Mouse (Mus musculus): ENCODE data around the gene Prss8.
"Not testable (repeated sequence)": the region's sequence is repeated elsewhere in the genome, so short reads cannot be mapped to it uniquely, and the experiment has no call there.

Prss8 gene

GRCm38 (mm10) chr7:127929923-127930322 is at the start of gene Prss8:
Gene Prss8, minus strand, starts transcription at chr7:127930104.
- no peak for DNase-seq (ENCODE audit: low spot score)

- DNase-seq (ENCODE audit: low spot score) = no peak
Observed at GRCm38 (mm10) chr7:127978856-127979255, 49.0 kb upstream of the Prss8 start.

DNA sequence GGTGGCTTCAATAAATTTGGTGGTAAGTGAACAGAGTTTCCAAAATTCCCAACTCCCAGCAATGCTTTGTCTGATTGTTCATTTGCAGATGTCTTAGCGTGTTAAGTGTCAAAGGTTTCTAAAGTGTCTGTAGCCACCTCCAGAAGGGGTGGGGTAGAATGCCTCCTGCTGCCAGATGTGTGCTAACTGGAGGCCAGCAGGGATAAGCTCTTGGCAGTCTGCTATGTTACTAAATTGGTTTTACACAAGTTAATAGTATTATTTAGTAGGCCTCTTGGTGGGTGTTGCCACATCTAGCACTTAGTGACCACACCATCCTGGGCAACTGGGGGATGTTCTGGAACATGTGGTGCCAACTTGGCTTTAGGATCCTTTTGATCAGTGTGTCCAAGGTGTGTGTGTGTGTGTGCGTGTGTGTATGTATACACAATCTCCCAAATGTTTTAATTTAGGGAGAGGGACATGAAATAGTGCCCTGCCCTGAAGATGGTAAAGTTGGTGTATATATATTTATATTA is 44.6 kb upstream of the Prss8 start:
- no peak for DNase-seq (ENCODE audit: low spot score)

- peak; percentile 82 for DNase-seq (ENCODE audit: low spot score)
Observed at GRCm38 (mm10) chr7:127967922-127968828, 38.3 kb upstream of the Prss8 start.

DNA sequence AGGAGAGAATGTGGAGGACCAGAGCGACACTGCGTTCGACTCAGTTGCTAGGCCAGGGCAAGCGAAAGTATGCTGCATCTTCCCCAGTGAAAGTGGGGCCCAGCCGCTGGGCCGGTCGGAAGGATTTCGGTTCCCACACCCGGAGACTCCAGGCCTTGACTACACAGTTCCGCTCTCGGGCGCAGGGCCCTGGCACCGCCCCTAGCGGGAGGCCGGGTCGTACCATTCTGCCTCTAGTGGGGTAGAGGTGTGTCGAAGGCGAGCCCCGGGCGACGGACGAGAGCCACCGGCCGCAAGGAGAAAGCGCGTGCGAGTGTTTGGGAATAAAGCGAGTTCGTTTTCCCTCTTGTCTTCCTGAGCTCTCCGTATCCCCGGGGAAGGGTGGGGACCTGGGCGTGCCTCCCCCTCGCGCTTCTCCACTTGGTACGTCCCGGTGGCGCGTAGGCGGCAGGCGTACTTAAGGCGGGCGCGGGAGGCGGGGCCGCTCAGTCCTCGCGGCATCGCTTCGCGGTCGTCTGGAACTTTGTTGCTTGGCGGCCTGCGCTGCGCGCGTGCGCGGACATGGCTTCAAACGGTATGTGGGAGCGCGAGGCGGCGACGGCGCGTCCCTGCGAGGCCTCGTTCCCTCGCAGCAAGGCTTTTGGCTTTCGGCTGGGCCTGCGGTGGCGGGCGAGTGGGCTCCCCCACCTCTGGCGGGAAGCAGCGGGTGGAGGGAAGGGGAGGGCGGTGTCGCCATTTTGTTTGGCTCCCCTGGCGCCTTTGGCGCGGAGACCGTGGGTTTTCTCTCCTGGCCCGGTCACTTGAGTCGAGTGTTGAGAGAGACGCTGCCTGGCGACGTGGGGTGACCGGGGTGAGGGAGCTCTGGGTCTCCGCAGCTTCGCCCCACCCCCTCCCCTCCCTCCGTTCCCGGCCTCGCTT is 37.4 kb upstream of the Prss8 start, which contains the start of gene Fus:
Fus (plus strand) TSS at position 454 of the 918 bp plus-strand sequence.
- peak; percentile 93 for DNase-seq (ENCODE audit: low spot score)

- DNase-seq (ENCODE audit: low spot score) = peak; percentile 46
Observed at GRCm38 (mm10) chr7:127966371-127966918, 36.5 kb upstream of the Prss8 start.

GRCm38 (mm10) chr7:127959364-127959763 is 29.5 kb upstream of the Prss8 start:
- no peak for DNase-seq (ENCODE audit: low spot score)

DNA sequence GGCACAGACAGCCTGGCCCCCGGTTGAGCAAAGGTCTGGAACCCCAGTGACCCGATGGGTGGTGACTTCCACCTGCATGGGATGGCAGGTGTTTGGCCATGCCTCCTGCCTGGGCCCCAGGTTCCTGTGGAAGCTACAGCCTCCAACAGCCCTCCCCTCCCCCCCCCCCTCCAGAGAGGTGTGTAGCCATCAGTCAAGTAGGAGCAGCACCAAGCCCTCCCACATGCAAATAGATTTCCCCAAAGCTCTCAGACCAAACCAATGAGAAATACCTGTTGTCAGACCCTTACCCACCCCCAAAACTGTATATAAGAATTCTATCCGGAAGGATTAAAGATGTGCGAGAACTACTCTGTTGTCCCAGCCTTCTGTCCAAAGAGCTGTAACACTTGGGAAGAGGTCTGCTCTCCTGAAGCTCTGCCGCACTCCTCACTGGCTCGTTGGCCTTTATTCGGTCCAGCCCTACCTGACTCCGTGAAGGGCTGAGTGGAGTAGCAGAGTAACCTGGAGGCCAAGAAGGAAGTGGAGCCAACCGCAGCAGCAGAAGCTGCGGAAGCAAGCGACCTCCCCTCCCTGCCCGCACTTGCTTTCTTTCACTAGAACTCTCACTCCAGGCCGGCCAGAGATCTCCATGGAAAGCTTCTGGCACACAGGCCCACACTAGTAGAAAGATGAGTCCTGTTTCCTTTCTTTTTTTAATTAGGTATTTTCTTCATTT is 23.1 kb upstream of the Prss8 start:
- no peak for DNase-seq (ENCODE audit: low spot score)

- no peak for DNase-seq (ENCODE audit: low spot score)
Observed at GRCm38 (mm10) chr7:127946470-127947023, 16.6 kb upstream of the Prss8 start, which contains the start of gene Prss36. Gene Prss36, minus strand, starts transcription at chr7:127946725.

- peak; percentile 23 for DNase-seq (ENCODE audit: low spot score)
Observed at GRCm38 (mm10) chr7:127944614-127945013, 14.7 kb upstream of the Prss8 start.

DNA sequence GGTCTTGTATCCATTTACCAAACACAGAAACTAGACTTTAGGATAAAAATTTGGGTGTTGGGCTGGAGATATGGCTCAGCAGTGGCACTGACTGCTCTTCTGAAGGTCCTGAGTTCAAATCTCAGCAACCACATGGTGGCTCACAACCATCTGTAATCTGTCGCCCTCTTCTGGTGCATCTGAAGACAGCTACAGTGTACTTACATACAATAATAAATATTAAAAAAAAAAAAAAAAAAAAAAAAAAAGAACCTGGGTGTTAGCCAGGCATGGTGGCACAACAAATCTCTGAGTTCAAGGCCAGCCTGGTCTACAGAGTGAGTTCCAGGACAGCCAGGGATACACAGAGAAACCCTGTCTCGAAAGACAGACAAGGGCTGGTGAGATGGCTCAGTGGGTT is 12.2 kb upstream of the Prss8 start:
- not testable (repeated sequence) for DNase-seq (ENCODE audit: low spot score)

GRCm38 (mm10) chr7:127936216-127936884 is 6.4 kb upstream of the Prss8 start:
- DNase-seq (ENCODE audit: low spot score) = no peak

DNA sequence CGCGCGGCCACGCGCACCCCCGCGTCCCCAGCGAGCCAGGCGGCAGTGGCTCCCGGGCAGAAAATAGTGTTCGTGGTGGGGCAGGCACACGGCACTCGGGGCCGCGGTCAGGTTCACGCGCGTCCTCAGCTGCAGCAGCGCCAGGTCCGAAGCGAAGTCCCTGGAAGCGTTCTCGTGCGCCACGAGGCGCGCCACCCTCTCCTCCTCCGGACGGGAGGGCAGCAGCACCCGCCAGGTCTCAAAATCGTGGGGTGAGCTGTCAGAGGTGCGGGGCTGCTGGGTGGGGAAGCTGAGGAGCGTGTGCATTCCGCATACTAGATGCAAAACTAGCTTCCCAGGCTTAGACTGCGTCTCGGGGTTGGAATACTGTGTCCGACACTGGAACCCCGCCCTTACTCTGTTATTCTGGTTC is 5.8 kb upstream of the Prss8 start:
- DNase-seq (ENCODE audit: low spot score) = peak; percentile 44

DNA sequence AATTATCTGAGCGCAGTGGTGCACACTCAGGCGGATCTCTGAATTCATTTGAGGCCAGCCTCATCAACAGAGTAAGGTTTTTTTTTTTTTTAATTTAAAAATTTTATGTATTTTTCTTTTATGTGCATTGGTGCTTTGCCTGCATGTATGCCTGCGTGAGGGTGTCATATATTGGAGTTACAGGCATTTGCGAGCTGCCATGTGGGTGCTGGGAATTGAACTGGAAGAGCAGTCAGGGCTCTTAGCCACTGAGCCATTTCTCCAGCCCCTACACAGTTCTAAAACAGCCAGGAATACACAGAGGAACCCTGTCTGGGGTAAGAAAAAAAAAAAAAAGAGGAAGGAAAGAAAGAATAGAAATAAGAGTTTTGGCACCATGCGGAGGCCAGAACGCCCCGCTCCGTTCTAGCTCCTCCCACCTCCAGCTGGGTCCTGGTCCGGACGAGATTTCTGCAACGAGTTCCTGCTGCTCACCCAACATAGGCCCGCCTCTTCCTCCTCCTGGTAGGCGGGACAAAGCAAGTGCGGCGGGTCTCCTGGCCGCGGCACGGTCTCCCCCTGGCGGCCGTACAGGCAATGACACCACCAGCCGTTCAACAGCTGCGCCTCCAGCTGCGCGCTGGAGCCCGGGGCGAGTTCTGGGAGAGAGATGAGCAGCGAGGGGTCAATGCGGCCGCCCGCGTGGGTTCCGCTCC is 5.3 kb upstream of the Prss8 start:
- peak; percentile 97 for DNase-seq (ENCODE audit: low spot score)

DNA sequence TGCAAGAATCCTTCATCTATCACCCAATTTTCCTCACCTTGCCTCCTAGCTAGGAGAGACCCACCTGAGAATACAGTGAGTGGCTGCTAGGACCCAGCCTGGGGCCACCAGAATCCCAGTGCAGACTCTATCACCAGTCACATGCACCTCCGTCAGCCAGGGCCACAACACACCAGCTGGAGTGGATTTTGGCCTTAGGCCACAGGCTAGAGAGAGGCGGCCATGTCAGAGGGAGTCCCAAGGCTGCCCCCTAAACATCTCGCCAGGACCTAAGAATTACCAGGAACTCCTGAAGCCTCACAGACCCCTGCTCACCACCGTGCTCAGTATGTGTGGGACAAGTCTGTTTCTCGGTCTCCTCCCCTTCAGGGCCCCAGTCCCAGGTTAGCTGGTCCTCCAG is 4.2 kb upstream of the Prss8 start:
- DNase-seq (ENCODE audit: low spot score) = no peak

DNA sequence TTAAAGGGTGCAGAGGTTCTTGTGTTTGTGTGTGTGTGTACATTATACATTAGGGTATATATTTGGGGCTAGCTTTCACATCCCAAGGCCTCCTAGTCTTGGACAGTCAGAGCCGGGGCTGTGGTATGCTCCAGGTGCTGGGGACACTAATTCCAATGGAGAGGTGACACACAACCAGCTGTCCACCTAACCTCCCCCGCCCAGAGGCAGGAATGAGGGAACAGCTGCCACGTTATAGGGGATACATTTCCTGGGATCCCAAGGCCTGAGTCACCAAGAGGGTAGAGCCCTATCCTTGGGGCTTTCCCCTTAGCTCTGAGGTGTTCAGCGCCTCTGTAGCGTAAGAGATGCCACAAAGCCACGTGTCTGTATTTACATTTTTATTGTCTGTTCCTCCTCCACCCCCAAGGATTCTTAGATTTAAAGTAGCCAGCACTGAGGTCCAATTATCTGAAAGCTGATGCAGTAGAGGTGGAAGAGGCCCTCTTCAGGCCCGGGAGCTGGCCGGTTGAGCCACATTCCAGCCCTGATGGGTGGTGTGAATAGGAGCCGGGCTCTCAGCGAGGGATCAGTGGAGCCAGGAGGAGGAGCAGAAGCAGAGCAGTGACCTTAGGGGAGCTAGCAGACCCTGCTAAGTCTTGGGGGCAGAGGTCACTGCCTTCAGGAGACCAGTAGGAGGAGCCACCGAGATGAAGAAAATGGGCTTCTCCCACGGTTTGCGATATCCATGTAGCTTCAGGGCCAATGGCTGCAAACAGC is 2.5 kb upstream of the Prss8 start:
- DNase-seq (ENCODE audit: low spot score) = peak; percentile 70

- DNase-seq (ENCODE audit: low spot score) = peak; percentile 30
Observed at GRCm38 (mm10) chr7:127931351-127932135, 1.6 kb upstream of the Prss8 start.

- no peak for DNase-seq (ENCODE audit: low spot score)
Observed at GRCm38 (mm10) chr7:127930636-127931035, 732 bp upstream of the Prss8 start.
